Mouse (Mus musculus): ENCODE data around the gene Dnaaf5.

DNA sequence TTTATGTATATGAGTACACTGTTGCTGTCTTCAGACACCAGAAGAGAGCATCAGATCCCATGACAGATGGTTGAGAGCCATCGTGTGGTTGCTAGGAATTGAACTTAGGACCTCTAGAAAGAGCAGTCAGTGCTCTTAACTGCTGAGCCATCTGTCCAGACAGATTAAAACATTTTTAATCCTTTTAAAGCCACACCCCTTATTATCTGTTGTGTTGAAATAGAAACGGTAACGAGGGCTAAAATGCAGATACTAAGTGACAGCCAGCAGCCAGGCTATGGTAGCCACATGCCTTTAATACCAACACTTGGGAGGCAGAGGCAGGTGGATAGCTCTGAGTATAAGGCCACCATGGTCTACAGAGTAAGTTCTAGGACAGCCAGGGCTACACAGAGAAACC lies 82.1 kb downstream of the Dnaaf5 start:
- no peak for TF ChIP-seq CTCF (IDR thresholded peaks at IDR 0.05; ENCODE audit: insufficient read depth, low read length)
- TF ChIP-seq POLR2A (IDR thresholded peaks at IDR 0.05; ENCODE audit: borderline replicate concordance, extremely low read depth, low read depth, low read length), result no peak
